Mouse (Mus musculus): ENCODE results near the gene Hoxd3. TPM values are rescaled to one million over a fixed set of nuclear protein-coding genes. Genes with fewer than 3 reads are reported as not detected.

Gene Hoxd3
- polyA plus RNA-seq, 1 experiment = not detected

- H3K36me3 ChIP-seq (ENCODE audit: control insufficient read depth) = no peaks in the 10 kb centered on the region
These were observed 15.8 kb upstream of the Hoxd3 start for GRCm38 (mm10) chr2:74695813-74696430.

GRCm38 (mm10) chr2:74696442-74697335 is 15.0 kb upstream of the Hoxd3 start:
- Histone ChIP-seq H3K36me3 (ENCODE audit: control insufficient read depth) (no peaks in the 10 kb centered on the region), H3K4me3 (replicated peaks) (no peak overlapping the region), H3K27me3 (ENCODE audit: control insufficient read depth) (peaks cover 100% of the 10 kb centered on the region), H3K9me3 (ENCODE audit: control insufficient read depth, low read length) (peaks cover 5% of the 10 kb centered on the region; the same call in 1 of the 2 replicates), H3K4me1 (ENCODE audit: control insufficient read depth) (0 out of 2 replicates have a peak, but pooled peaks cover 2% of the 10 kb centered on the region)
- TF ChIP-seq TAL1 (IDR thresholded peaks at IDR 0.05; ENCODE audit: low read length) (no peak), GATA1 (IDR thresholded peaks at IDR 0.05; ENCODE audit: low read length) (no peak)

More at GRCm38 (mm10) chr2:74695813-74696430, 15.8 kb upstream of the Hoxd3 start:
- no peak overlapping the region for H3K4me3 ChIP-seq (replicated peaks)
- peaks cover 5% of the 10 kb centered on the region; the same call in 1 of the 2 replicates for H3K9me3 ChIP-seq (ENCODE audit: control insufficient read depth, low read length)
- H3K27me3 ChIP-seq (ENCODE audit: control insufficient read depth) = peaks cover 100% of the 10 kb centered on the region
- 0 out of 2 replicates have a peak, but pooled peaks cover 2% of the 10 kb centered on the region for H3K4me1 ChIP-seq (ENCODE audit: control insufficient read depth)
- TF ChIP-seq TAL1 (IDR thresholded peaks at IDR 0.05; ENCODE audit: low read length) = no peak
- no peak for TF ChIP-seq GATA1 (IDR thresholded peaks at IDR 0.05; ENCODE audit: low read length)

DNA sequence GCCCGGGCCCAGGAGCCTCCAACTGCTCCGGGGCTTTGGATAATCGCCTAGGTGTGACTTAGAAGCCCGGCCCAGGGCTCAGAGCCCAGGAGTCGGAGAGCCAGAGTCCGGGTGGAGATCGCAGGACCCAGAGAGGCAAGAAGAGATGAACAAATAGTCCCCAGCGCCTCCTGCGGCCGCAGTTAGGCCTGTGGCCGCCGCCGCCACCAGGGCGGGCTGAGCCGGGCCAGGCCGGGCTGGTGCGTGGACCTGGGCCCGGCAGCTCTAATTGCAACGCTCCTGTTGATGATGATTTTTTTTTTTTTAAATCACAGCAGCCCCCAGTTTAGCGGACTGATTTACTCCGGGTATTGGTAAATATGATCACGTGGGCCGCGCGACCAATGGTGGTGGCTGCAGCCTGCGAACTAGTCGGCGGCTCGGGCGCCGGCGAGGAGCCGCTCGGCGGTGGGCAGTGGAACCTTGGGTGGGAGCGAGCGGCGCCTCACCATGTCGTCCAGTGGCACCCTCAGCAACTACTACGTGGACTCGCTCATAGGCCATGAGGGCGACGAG is 14.1 kb upstream of the Hoxd3 start, which contains the start of gene Hoxd9:
Hoxd9 (plus strand) TSS at position 161 of the 555 bp plus-strand sequence.
- Histone ChIP-seq H3K4me1 (ENCODE audit: control insufficient read depth) (0 out of 2 replicates have a peak, but pooled peaks cover 2% of the 10 kb centered on the region), H3K36me3 (ENCODE audit: control insufficient read depth) (no peaks in the 10 kb centered on the region), H3K9me3 (ENCODE audit: control insufficient read depth, low read length) (peaks cover 5% of the 10 kb centered on the region; the same call in 1 of the 2 replicates), H3K27me3 (ENCODE audit: control insufficient read depth) (peaks cover 100% of the 10 kb centered on the region), H3K4me3 (replicated peaks) (no peak within 1 kb of the TSS)
- TF ChIP-seq GATA1 (IDR thresholded peaks at IDR 0.05; ENCODE audit: low read length) = no peak

DNA sequence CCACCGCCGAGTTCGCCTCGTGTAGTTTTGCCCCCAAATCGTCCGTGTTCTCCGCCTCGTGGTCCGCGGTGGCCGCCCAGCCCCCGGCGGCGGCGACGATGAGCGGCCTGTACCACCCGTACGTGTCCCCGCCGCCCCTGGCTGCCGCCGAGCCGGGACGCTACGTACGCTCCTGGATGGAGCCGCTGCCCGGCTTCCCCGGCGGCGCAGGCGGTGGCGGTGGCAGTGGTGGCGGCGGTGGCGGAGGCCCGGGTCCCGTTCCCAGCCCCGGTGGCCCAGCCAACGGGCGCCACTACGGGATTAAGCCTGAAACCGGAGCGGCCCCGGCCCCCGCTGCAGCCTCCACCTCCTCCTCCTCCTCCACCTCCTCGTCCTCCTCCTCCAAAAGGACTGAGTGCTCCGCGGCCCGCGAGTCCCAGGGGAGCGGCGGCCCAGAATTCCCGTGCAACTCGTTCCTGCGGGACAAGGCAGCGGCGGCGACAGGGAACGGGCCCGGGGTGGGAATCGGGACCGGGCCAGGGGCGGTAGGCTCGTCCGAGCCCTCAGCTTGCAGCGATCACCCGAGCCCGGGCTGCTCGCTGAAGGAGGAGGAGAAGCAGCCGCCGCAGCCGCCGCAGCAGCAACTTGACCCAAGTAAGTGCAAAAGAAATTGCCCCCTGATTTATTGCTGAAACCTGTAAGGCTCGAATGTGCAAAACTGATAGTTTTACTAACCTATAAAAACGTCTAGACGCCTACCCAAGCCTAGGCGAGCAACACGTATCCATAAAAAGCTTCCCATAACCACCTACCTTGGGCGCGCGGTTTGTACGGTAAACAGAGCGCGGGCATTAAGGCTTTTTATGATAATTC is 13.3 kb upstream of the Hoxd3 start:
- TF ChIP-seq GATA1 (IDR thresholded peaks at IDR 0.05; ENCODE audit: low read length) (no peak), TAL1 (IDR thresholded peaks at IDR 0.05; ENCODE audit: low read length) (no peak)
- H3K4me1 ChIP-seq (ENCODE audit: control insufficient read depth) = 0 out of 2 replicates have a peak, but pooled peaks cover 2% of the 10 kb centered on the region
- H3K27me3 ChIP-seq (ENCODE audit: control insufficient read depth) = peaks cover 100% of the 10 kb centered on the region
- H3K36me3 ChIP-seq (ENCODE audit: control insufficient read depth) = no peaks in the 10 kb centered on the region
- H3K9me3 ChIP-seq (ENCODE audit: control insufficient read depth, low read length) = peaks cover 5% of the 10 kb centered on the region; the same call in 1 of the 2 replicates
- H3K4me3 ChIP-seq (replicated peaks) = no peak overlapping the region

GRCm38 (mm10) chr2:74699053-74699430 is 12.7 kb upstream of the Hoxd3 start:
- 0 out of 2 replicates have a peak, but pooled peaks cover 2% of the 10 kb centered on the region for H3K4me1 ChIP-seq (ENCODE audit: control insufficient read depth)
- H3K36me3 ChIP-seq (ENCODE audit: control insufficient read depth) = no peaks in the 10 kb centered on the region
- peaks cover 100% of the 10 kb centered on the region for H3K27me3 ChIP-seq (ENCODE audit: control insufficient read depth)
- TF ChIP-seq TAL1 (IDR thresholded peaks at IDR 0.05; ENCODE audit: low read length) (no peak), GATA1 (IDR thresholded peaks at IDR 0.05; ENCODE audit: low read length) (no peak)
- H3K9me3 ChIP-seq (ENCODE audit: control insufficient read depth, low read length) = peaks cover 5% of the 10 kb centered on the region; the same call in 1 of the 2 replicates
- no peak overlapping the region for H3K4me3 ChIP-seq (replicated peaks)

DNA sequence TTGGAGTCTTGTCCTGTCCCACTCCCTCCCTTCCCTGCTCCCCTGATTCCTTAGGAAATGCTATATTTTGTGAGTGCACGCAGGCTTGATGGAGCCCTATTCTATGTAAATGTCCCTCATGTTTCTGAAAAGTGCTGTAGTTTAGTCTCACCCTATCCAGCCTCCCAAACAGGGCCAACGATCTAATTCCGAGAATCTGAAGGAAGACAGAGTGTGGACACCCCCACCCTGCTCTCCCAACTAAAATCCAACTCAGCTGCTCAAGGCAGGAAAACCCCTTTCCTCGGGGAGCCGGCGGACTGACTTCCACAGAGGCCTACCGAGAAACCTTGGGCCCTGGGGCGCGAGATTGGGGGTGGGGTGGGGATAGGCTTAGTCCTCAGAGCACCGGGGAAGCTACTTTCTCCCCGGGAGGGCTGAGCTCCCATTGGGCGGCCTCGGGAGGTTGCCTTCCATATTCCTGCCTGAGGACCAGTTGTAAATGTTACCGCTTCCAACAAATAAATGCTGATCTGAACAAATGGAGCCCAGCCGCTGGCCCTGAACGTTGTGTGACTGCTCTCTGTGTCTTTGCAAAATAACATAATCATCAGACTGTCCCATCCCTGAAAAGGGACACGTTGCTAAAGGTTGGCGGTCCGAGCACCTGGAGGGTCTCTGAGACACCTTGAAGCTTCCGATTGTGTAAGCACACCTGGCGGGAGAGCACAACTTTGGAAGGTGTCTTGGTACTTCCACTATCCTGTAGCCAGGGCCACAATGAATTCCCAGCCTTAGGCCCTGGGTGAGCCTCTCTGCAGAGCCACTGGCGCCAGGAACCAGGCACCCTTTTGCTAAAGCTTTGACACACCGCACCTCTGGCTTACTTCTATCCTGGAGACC is 11.8 kb upstream of the Hoxd3 start:
- Histone ChIP-seq H3K36me3 (ENCODE audit: control insufficient read depth) (no peaks in the 10 kb centered on the region), H3K9me3 (ENCODE audit: control insufficient read depth, low read length) (peaks cover 5% of the 10 kb centered on the region; the same call in 1 of the 2 replicates), H3K4me1 (ENCODE audit: control insufficient read depth) (0 out of 2 replicates have a peak, but pooled peaks cover 2% of the 10 kb centered on the region), H3K27me3 (ENCODE audit: control insufficient read depth) (peaks cover 100% of the 10 kb centered on the region), H3K4me3 (replicated peaks) (no peak overlapping the region)
- TF ChIP-seq GATA1 (IDR thresholded peaks at IDR 0.05; ENCODE audit: low read length) (no peak), TAL1 (IDR thresholded peaks at IDR 0.05; ENCODE audit: low read length) (no peak)

DNA sequence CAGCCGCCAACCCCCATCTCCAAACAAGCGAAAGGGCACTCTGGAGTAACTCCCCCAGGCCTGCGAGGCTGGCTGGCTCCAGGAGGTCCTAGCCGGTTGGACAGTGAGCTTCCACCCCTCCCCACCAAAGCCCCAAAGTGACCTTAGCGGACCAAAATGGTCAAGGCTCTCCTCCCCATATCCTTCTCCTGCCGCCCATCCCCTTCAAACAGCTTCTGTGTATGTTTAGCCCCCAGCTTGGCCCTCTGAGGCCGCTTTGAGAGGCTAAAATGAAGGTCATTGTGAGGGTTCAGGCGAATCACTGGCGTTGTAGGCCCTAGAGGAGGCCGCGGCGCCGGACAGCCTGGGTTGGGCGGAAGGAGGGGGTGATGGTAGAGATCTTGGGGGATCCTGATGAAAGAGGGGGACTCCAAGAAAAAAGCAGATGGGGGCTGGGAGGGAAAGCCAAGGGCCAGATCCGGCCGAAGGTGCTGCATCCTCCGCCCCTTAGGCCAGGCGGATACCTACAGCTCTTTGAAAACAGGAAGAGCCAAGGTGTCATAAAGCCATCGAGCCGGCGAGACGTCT is 11.1 kb upstream of the Hoxd3 start:
- H3K9me3 ChIP-seq (ENCODE audit: control insufficient read depth, low read length) = peaks cover 5% of the 10 kb centered on the region; the same call in 1 of the 2 replicates
- no peak overlapping the region for H3K4me3 ChIP-seq (replicated peaks)
- TF ChIP-seq TAL1 (IDR thresholded peaks at IDR 0.05; ENCODE audit: low read length) (no peak), GATA1 (IDR thresholded peaks at IDR 0.05; ENCODE audit: low read length) (no peak)
- peaks cover 100% of the 10 kb centered on the region for H3K27me3 ChIP-seq (ENCODE audit: control insufficient read depth)
- H3K36me3 ChIP-seq (ENCODE audit: control insufficient read depth) = no peaks in the 10 kb centered on the region
- H3K4me1 ChIP-seq (ENCODE audit: control insufficient read depth) = 0 out of 2 replicates have a peak, but pooled peaks cover 2% of the 10 kb centered on the region

All from erythroblast, embryonic 14.5 days (primary cell).